Mouse (Mus musculus): ENCODE measurements around the gene A730061H03Rik. TPM values are rescaled to one million over a fixed set of nuclear protein-coding genes. Genes with fewer than 3 reads are reported as not detected.

The A730061H03Rik gene
- polyA plus RNA-seq, 1 experiment from 2014 or later, result 1.1 TPM

GRCm38 (mm10) chr14:55590748-55591330 lies 30.6 kb upstream of the A730061H03Rik start, which contains the start of gene Psme2:
Gene Psme2, minus strand, starts transcription at chr14:55591113.
- under 1% methylated on average over 21 of the region's 22 CpGs for WGBS
- H3K4me3 ChIP-seq, result peak within 1 kb of the TSS; percentile 80
- peaks cover 26% of the 10 kb centered on the region for H3K36me3 ChIP-seq
- H3K9me3 ChIP-seq, result no peaks in the 10 kb centered on the region
- H3K27me3 ChIP-seq, result no peaks in the 10 kb centered on the region
- peaks cover 37% of the 10 kb centered on the region for H3K4me1 ChIP-seq (replicated peaks)
- H3K27ac ChIP-seq (replicated peaks), result peak within 1 kb of the TSS; percentile 96
- peak; percentile 95 for ATAC-seq (ENCODE audit: low FRiP score, low read depth)
- peak within 1 kb of the TSS; percentile 87 for H3K4me2 ChIP-seq
- peak within 1 kb of the TSS; percentile 78 for H3K9ac ChIP-seq

GRCm38 (mm10) chr14:55589771-55590448 lies 29.7 kb upstream of the A730061H03Rik start:
- peaks cover 43% of the 10 kb centered on the region for H3K4me1 ChIP-seq (replicated peaks)
- ATAC-seq (ENCODE audit: low FRiP score, low read depth), result no peak
- peaks cover 17% of the 10 kb centered on the region for H3K36me3 ChIP-seq
- no peak overlapping the region for H3K27ac ChIP-seq (replicated peaks)
- H3K9me3 ChIP-seq, result no peaks in the 10 kb centered on the region
- H3K4me3 ChIP-seq, result peak overlapping the region; percentile 80
- WGBS, result 90% methylated on average over 11 of the region's 11 CpGs
- H3K9ac ChIP-seq, result peak overlapping the region; percentile 78
- no peaks in the 10 kb centered on the region for H3K27me3 ChIP-seq
- peak overlapping the region; percentile 87 for H3K4me2 ChIP-seq

- 93% methylated on average over 5 of the region's 5 CpGs for WGBS
- ATAC-seq (ENCODE audit: low FRiP score, low read depth), result no peak
- H3K27me3 ChIP-seq, result no peaks in the 10 kb centered on the region
- peaks cover 43% of the 10 kb centered on the region for H3K4me1 ChIP-seq (replicated peaks)
- no peak overlapping the region for H3K4me3 ChIP-seq
- peaks cover 11% of the 10 kb centered on the region for H3K36me3 ChIP-seq
- no peak overlapping the region for H3K27ac ChIP-seq (replicated peaks)
- H3K9me3 ChIP-seq, result no peaks in the 10 kb centered on the region
- H3K9ac ChIP-seq, result no peak overlapping the region
- H3K4me2 ChIP-seq, result no peak overlapping the region
Observed at GRCm38 (mm10) chr14:55589271-55589670, 29.1 kb upstream of the A730061H03Rik start.

GRCm38 (mm10) chr14:55586149-55586548 lies 25.9 kb upstream of the A730061H03Rik start:
- H3K27ac ChIP-seq (replicated peaks), result no peak overlapping the region
- H3K9ac ChIP-seq, result no peak overlapping the region
- 94% methylated on average over 2 of the region's 2 CpGs for WGBS
- H3K27me3 ChIP-seq, result no peaks in the 10 kb centered on the region
- no peak overlapping the region for H3K4me2 ChIP-seq
- peaks cover 19% of the 10 kb centered on the region for H3K36me3 ChIP-seq
- H3K9me3 ChIP-seq, result no peaks in the 10 kb centered on the region
- no peak overlapping the region for H3K4me3 ChIP-seq
- no peak for ATAC-seq (ENCODE audit: low FRiP score, low read depth)
- H3K4me1 ChIP-seq (replicated peaks), result peaks cover 24% of the 10 kb centered on the region

GRCm38 (mm10) chr14:55585566-55585960 lies 25.4 kb upstream of the A730061H03Rik start:
- Histone ChIP-seq H3K27ac (replicated peaks) (0 out of 2 replicates have a peak overlapping the region, but pooled peaks have one; percentile 32), H3K4me3 (peak overlapping the region; percentile 46), H3K9me3 (no peaks in the 10 kb centered on the region), H3K4me1 (replicated peaks) (peaks cover 23% of the 10 kb centered on the region), H3K4me2 (peak overlapping the region; percentile 77), H3K36me3 (peaks cover 25% of the 10 kb centered on the region), H3K27me3 (no peaks in the 10 kb centered on the region), H3K9ac (no peak overlapping the region)
- no peak for ATAC-seq (ENCODE audit: low FRiP score, low read depth)
- WGBS, result 58% methylated on average over 6 of the region's 6 CpGs

- peak; percentile 77 for ATAC-seq (ENCODE audit: low FRiP score, low read depth)
- H3K27me3 ChIP-seq, result no peaks in the 10 kb centered on the region
- H3K9me3 ChIP-seq, result no peaks in the 10 kb centered on the region
- H3K36me3 ChIP-seq, result peaks cover 26% of the 10 kb centered on the region
- H3K4me2 ChIP-seq, result peak within 1 kb of the TSS; percentile 77
- peak within 1 kb of the TSS; percentile 56 for H3K27ac ChIP-seq (replicated peaks)
- 3% methylated on average over 43 of the region's 43 CpGs for WGBS
- H3K4me1 ChIP-seq (replicated peaks), result peaks cover 16% of the 10 kb centered on the region
- H3K9ac ChIP-seq, result peak within 1 kb of the TSS; percentile 50
- H3K4me3 ChIP-seq, result peak within 1 kb of the TSS; percentile 46
Observed at GRCm38 (mm10) chr14:55584702-55585565, 24.7 kb upstream of the A730061H03Rik start, which contains the start of gene Emc9. Gene Emc9, minus strand, starts transcription at chr14:55585302.

GRCm38 (mm10) chr14:55584303-55584701 lies 24.1 kb upstream of the A730061H03Rik start:
- peak overlapping the region; percentile 77 for H3K4me2 ChIP-seq
- no peaks in the 10 kb centered on the region for H3K27me3 ChIP-seq
- peak overlapping the region; percentile 46 for H3K4me3 ChIP-seq
- ATAC-seq (ENCODE audit: low FRiP score, low read depth), result no peak
- H3K27ac ChIP-seq (replicated peaks), result no peak overlapping the region
- WGBS, result 40% methylated on average over 5 of the region's 5 CpGs
- no peaks in the 10 kb centered on the region for H3K9me3 ChIP-seq
- H3K9ac ChIP-seq, result peak overlapping the region; percentile 50
- peaks cover 16% of the 10 kb centered on the region for H3K4me1 ChIP-seq (replicated peaks)
- H3K36me3 ChIP-seq, result peaks cover 26% of the 10 kb centered on the region

- WGBS, result 79% methylated on average over 9 of the region's 9 CpGs
- Histone ChIP-seq H3K4me3 (no peak overlapping the region), H3K27me3 (no peaks in the 10 kb centered on the region), H3K9ac (no peak overlapping the region), H3K4me1 (replicated peaks) (peaks cover 31% of the 10 kb centered on the region), H3K27ac (replicated peaks) (no peak overlapping the region), H3K36me3 (peaks cover 19% of the 10 kb centered on the region), H3K4me2 (no peak overlapping the region), H3K9me3 (no peaks in the 10 kb centered on the region)
- no peak for ATAC-seq (ENCODE audit: low FRiP score, low read depth)
Observed at GRCm38 (mm10) chr14:55581981-55582681, 21.9 kb upstream of the A730061H03Rik start.

GRCm38 (mm10) chr14:55580731-55581130 lies 20.5 kb upstream of the A730061H03Rik start:
- Histone ChIP-seq H3K4me1 (replicated peaks) (peaks cover 31% of the 10 kb centered on the region), H3K9ac (no peak overlapping the region), H3K36me3 (peaks cover 17% of the 10 kb centered on the region), H3K27ac (replicated peaks) (no peak overlapping the region), H3K27me3 (no peaks in the 10 kb centered on the region), H3K9me3 (no peaks in the 10 kb centered on the region), H3K4me2 (no peak overlapping the region), H3K4me3 (no peak overlapping the region)
- ATAC-seq (ENCODE audit: low FRiP score, low read depth), result no peak
- 94% methylated on average over 16 of the region's 16 CpGs for whole genome bisulfite sequencing

GRCm38 (mm10) chr14:55579511-55580496 lies 19.6 kb upstream of the A730061H03Rik start:
- WGBS, result 87% methylated on average over 23 of the region's 23 CpGs
- Histone ChIP-seq H3K4me3 (no peak overlapping the region), H3K9ac (no peak overlapping the region), H3K36me3 (peaks cover 17% of the 10 kb centered on the region), H3K9me3 (no peaks in the 10 kb centered on the region), H3K4me1 (replicated peaks) (peaks cover 24% of the 10 kb centered on the region), H3K4me2 (peak overlapping the region; percentile 97; the same call in 1 of the 2 replicates), H3K27ac (replicated peaks) (no peak overlapping the region), H3K27me3 (no peaks in the 10 kb centered on the region)
- no peak for ATAC-seq (ENCODE audit: low FRiP score, low read depth)
